Mouse (Mus musculus) gastrocnemius, postnatal 4 days (tissue): ENCODE results near the gene Cdk19. TPM values are rescaled to one million over a fixed set of nuclear protein-coding genes. Genes with fewer than 3 reads are reported as not detected.

Experiments used
- DNase-seq, 2 experiments: peaks; one replicate each; pipeline ENCODE4 v3.0.0; 2021 to 2022; ENCODE audit warnings: low spot score in 2 of 2, mixed read lengths in 2 of 2
- total RNA-seq, 2 experiments: library from RNA; stranded (reverse); gene quantifications; 2 replicates each; pipeline ENCODE4 v1.2.3; 2021

Cdk19 gene
- total RNA-seq, 2 experiments from 2014 or later, result 8.7 to 10.3 TPM

- DNase-seq, result peak; percentile 86 to 95
Observed at GRCm38 (mm10) chr10:40348566-40349536, 9.5 kb downstream of the Cdk19 start.

- peak; percentile 55 to 63 for DNase-seq
Observed at GRCm38 (mm10) chr10:40349631-40350177, 10.3 kb downstream of the Cdk19 start.

GRCm38 (mm10) chr10:40350245-40350932, 11.0 kb downstream of the Cdk19 start:
- DNase-seq, result no peak

GRCm38 (mm10) chr10:40351156-40351555, 11.8 kb downstream of the Cdk19 start:
- no peak for DNase-seq

- no peak for DNase-seq
Observed at GRCm38 (mm10) chr10:40354081-40354480, 14.7 kb downstream of the Cdk19 start.

- no peak for DNase-seq
Observed at GRCm38 (mm10) chr10:40354556-40354955, 15.2 kb downstream of the Cdk19 start.

- no peak for DNase-seq
Observed at GRCm38 (mm10) chr10:40358166-40358565, 18.8 kb downstream of the Cdk19 start.

GRCm38 (mm10) chr10:40359131-40359530, 19.8 kb downstream of the Cdk19 start:
- DNase-seq, result no peak

- no peak for DNase-seq
Observed at GRCm38 (mm10) chr10:40363004-40363403, 23.6 kb downstream of the Cdk19 start.

- DNase-seq, result no peak
Observed at GRCm38 (mm10) chr10:40364642-40365361, 25.4 kb downstream of the Cdk19 start.

GRCm38 (mm10) chr10:40365991-40366390, 26.6 kb downstream of the Cdk19 start:
- DNase-seq, result no peak

GRCm38 (mm10) chr10:40368516-40368915, 29.2 kb downstream of the Cdk19 start:
- no peak for DNase-seq

GRCm38 (mm10) chr10:40370156-40370555, 30.8 kb downstream of the Cdk19 start:
- DNase-seq, result no peak

GRCm38 (mm10) chr10:40371184-40371913, 32.0 kb downstream of the Cdk19 start:
- no peak for DNase-seq

- no peak for DNase-seq
Observed at GRCm38 (mm10) chr10:40371914-40372675, 32.7 kb downstream of the Cdk19 start.

- DNase-seq, result no peak
Observed at GRCm38 (mm10) chr10:40373749-40374148, 34.4 kb downstream of the Cdk19 start.

- no peak for DNase-seq
Observed at GRCm38 (mm10) chr10:40374828-40375227, 35.5 kb downstream of the Cdk19 start.

- no peak for DNase-seq
Observed at GRCm38 (mm10) chr10:40376286-40376685, 36.9 kb downstream of the Cdk19 start.

GRCm38 (mm10) chr10:40378284-40378683, 38.9 kb downstream of the Cdk19 start:
- DNase-seq, result no peak

- no peak for DNase-seq
Observed at GRCm38 (mm10) chr10:40379682-40380081, 40.3 kb downstream of the Cdk19 start.
